Mouse (Mus musculus): ENCODE measurements at regions not wholly inside any gene's neighbourhood (a gene's known extent, or its start where the extent isn't known, plus 50 kb on each side); places are given as distances from the start of the nearest gene placed in this dataset.
A peak's percentile ranks its signal among the peaks of the same experiment; 100 is the strongest.

GRCm38 (mm10) chr8:100942680-100943427 lies 1526.6 kb upstream of the Cdh8 start:
- DNase-seq (ENCODE audit: low read depth, low spot score): no peak

DNA sequence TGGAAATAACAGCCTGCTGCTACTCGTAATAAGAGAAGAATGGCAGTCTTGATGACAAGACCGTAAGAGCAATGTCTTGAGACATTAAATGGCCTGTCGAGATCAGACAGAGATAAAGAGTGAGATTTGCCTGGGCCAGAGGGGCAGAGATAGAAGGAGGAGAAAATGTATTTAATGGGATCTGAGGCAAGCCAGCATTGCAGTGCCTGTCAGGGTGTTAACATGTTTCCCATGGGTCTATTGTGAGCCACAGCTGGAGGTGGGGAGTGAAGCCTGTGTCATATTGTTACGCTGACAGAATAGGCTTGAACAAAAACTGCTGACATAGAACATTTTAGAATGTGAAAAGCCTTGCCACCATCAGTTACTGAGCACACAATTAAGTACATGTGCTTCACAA lies 1523.3 kb upstream of the Cdh8 start:
- DNase-seq (ENCODE audit: low read depth, low spot score): no peak

DNA sequence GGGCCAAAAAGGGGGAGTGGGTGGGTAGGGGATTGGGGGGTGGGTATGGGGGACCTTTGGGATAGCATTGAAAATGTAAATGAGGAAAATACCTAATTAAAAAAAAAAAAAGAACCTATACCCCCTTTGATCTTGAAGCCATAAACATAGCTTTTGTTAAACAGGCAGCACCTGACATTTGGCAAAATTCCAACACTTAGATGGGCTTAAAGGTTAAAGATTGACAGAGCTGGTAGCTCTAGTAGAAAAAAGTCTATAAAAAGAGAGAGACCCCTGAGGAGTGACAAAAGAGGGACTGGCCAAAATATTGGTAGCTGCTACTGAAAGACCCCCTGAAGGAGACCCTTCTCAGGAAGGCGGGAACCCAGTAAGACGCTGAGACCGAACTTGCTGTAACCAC lies 1474.0 kb upstream of the Cdh8 start:
- DNase-seq (ENCODE audit: low read depth, low spot score): no peak

GRCm38 (mm10) chr8:100865624-100866023 lies 1449.4 kb upstream of the Cdh8 start:
- DNase-seq (ENCODE audit: low read depth, low spot score): no peak

DNA sequence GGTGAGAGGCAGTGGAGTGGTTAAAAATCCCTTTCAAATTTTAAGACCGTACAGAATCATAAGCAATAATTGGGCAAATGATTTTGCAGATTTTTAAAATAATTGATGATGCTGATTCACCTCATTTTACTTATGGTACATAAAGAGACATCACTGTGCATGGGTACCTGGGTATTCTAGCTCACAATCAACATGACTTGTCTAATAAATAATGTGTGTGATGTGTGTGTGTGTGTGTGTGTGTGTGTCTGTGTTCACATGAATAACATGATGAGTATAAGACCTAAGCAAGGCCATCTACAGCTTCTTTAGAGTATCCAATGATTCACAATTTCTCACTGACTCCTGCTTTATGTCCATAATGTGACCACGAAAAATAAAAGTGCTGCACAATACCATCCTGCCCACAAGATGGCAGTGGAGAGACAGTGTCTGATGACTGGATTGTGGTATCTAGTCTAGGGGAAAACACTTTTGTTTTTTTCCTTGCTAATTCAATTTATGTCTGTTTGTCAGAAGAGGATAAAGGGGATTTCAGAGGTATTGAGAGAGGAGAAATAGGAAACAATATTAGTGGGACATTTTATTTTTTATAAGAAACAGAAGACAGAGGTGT lies 1434.7 kb upstream of the Cdh8 start:
- DNase-seq (ENCODE audit: low read depth, low spot score): peak; percentile 36

Measured in embryo, embryonic 11.5 days (tissue).